Mouse (Mus musculus) embryonic fibroblast, embryonic 13.5 days (primary cell): ENCODE measurements around the gene Lin52.

Experiments
- CTCF ChIP-seq: IDR thresholded peaks from 2 replicates; pipeline ENCODE4 v1.5.1; 2011; ENCODE audit warnings: mild to moderate bottlenecking, control low read depth, low read length, moderate library complexity, borderline replicate concordance; ENCODE audit not compliant: insufficient read depth
- POLR2A ChIP-seq: IDR thresholded peaks from 2 replicates; pipeline ENCODE4 v1.6.1; 2011; ENCODE audit warnings: low read depth, mild to moderate bottlenecking, control low read depth, low read length, moderate library complexity

GRCm38 (mm10) chr12:84573094-84573493 lies 121.9 kb downstream of the Lin52 start:
- TF ChIP-seq POLR2A, result no peak
- no peak for TF ChIP-seq CTCF
